Mouse (Mus musculus) spleen, adult 2 months (tissue): ENCODE measurements around the gene Eln. TPM values are rescaled to one million over a fixed set of nuclear protein-coding genes. Genes with fewer than 3 reads are reported as not detected.

Experiments used
- DNase-seq, 2 experiments: peaks; one replicate each; pipeline versions ENCODE4 v3.0.0 to v3.0.0-alpha.2; 2012 to 2021; ENCODE audit warnings: low spot score in 2 of 2, low read depth in 1 of 2
- H3K27ac ChIP-seq: fragments of 200-500 bp; 2 replicates; pipeline ENCODE4 v1.5.1; 2012; ENCODE audit warnings: low read length, inconsistent platforms; ENCODE audit not compliant: insufficient read depth
- H3K27me3 ChIP-seq: fragments of 200-500 bp; 2 replicates; pipeline ENCODE4 v1.6.1; 2012; ENCODE audit warnings: mild to moderate bottlenecking, moderate library complexity, low read length, inconsistent platforms; ENCODE audit not compliant: control insufficient read depth, insufficient read depth
- H3K36me3 ChIP-seq: fragments of 200-500 bp; 2 replicates; pipeline ENCODE4 v1.6.1; 2012; ENCODE audit warnings: mild to moderate bottlenecking, low read length, inconsistent platforms; ENCODE audit not compliant: control insufficient read depth, insufficient read depth
- H3K4me1 ChIP-seq: fragments of 200-500 bp; 2 replicates; pipeline ENCODE4 v1.6.1; 2011; ENCODE audit warnings: inconsistent platforms; ENCODE audit not compliant: control insufficient read depth, insufficient read depth, insufficient read length
- H3K4me3 ChIP-seq: fragments of 200-500 bp; 2 replicates; pipeline ENCODE4 v1.5.1; 2011; ENCODE audit warnings: mild to moderate bottlenecking, inconsistent platforms; ENCODE audit not compliant: insufficient read depth, insufficient read length; ENCODE audit errors: extremely low read depth
- CTCF ChIP-seq: fragments of 200-500 bp; IDR thresholded peaks from 2 replicates; pipeline ENCODE4 v1.5.1; 2011; ENCODE audit warnings: mild to moderate bottlenecking, inconsistent platforms; ENCODE audit not compliant: insufficient read depth, insufficient read length, insufficient replicate concordance; ENCODE audit errors: extremely low read depth
- POLR2A ChIP-seq: fragments of 200-500 bp; IDR thresholded peaks from 2 replicates; pipeline ENCODE4 v1.6.1; 2011; ENCODE audit warnings: low read depth, low read length, inconsistent platforms
- WGBS: fragments of 180-500 bp; shearing (Covaris S2); methylation state at CpG from one replicate; pipeline ENCODE4 v1.1.7; 2018; 5-methylcytosine and 5-hydroxymethylcytosine counted together
- polyA plus RNA-seq: library from polyadenylated mRNA; depleted of rRNA; stranded (reverse); fragments of >200 nt; gene quantifications from 2 replicates; pipeline ENCODE4 v1.2.3, GENCODE M21; 2012

Eln gene
- polyA plus RNA-seq, 1 experiment = 39.4 TPM

- Histone ChIP-seq H3K4me3 (no peak overlapping the region), H3K36me3 (no peaks in the 10 kb centered on the region), H3K27me3 (0 out of 2 replicates have a peak, but pooled peaks cover 1% of the 10 kb centered on the region), H3K27ac (no peak overlapping the region), H3K4me1 (no peaks in the 10 kb centered on the region)
- TF ChIP-seq POLR2A (no peak), CTCF (no peak)
- no peak for DNase-seq
- 76% methylated on average over 3 of the region's 3 CpGs for WGBS
Observed at GRCm38 (mm10) chr5:134745801-134746200, 1.3 kb downstream of the Eln start.

GRCm38 (mm10) chr5:134745000-134745399 is 2.1 kb downstream of the Eln start:
- Histone ChIP-seq H3K4me1 (no peaks in the 10 kb centered on the region), H3K27me3 (0 out of 2 replicates have a peak, but pooled peaks cover 1% of the 10 kb centered on the region), H3K36me3 (no peaks in the 10 kb centered on the region), H3K4me3 (no peak overlapping the region), H3K27ac (no peak overlapping the region)
- TF ChIP-seq CTCF (no peak), POLR2A (no peak)
- 86% methylated on average over 3 of the region's 3 CpGs for WGBS
- DNase-seq = no peak

GRCm38 (mm10) chr5:134743991-134744390 is 3.1 kb downstream of the Eln start:
- no peak for DNase-seq
- H3K27ac ChIP-seq = no peak overlapping the region
- no peaks in the 10 kb centered on the region for H3K36me3 ChIP-seq
- no peak overlapping the region for H3K4me3 ChIP-seq
- H3K27me3 ChIP-seq = 0 out of 2 replicates have a peak, but pooled peaks cover 1% of the 10 kb centered on the region
- no peaks in the 10 kb centered on the region for H3K4me1 ChIP-seq
- 77% methylated on average over 12 of the region's 12 CpGs for WGBS
- TF ChIP-seq POLR2A (no peak), CTCF (no peak)

GRCm38 (mm10) chr5:134742221-134742795 is 4.8 kb downstream of the Eln start:
- H3K4me3 ChIP-seq = no peak overlapping the region
- 0 out of 2 replicates have a peak, but pooled peaks cover 1% of the 10 kb centered on the region for H3K27me3 ChIP-seq
- H3K4me1 ChIP-seq = no peaks in the 10 kb centered on the region
- DNase-seq = no peak
- TF ChIP-seq CTCF (no peak), POLR2A (no peak)
- no peak overlapping the region for H3K27ac ChIP-seq
- 14% methylated on average over 19 of the region's 19 CpGs for WGBS
- H3K36me3 ChIP-seq = no peaks in the 10 kb centered on the region

GRCm38 (mm10) chr5:134740501-134741341 is 6.4 kb downstream of the Eln start:
- WGBS = 81% methylated on average over 11 of the region's 11 CpGs
- no peak for DNase-seq
- H3K27ac ChIP-seq = no peak overlapping the region

GRCm38 (mm10) chr5:134739951-134740350 is 7.2 kb downstream of the Eln start:
- TF ChIP-seq POLR2A (no peak), CTCF (no peak)
- no peak overlapping the region for H3K27ac ChIP-seq
- WGBS = 58% methylated on average over 3 of the region's 3 CpGs
- DNase-seq = no peak
- no peaks in the 10 kb centered on the region for H3K27me3 ChIP-seq
- no peaks in the 10 kb centered on the region for H3K4me1 ChIP-seq
- no peaks in the 10 kb centered on the region for H3K36me3 ChIP-seq
- no peak overlapping the region for H3K4me3 ChIP-seq

More at GRCm38 (mm10) chr5:134740501-134741341, 6.4 kb downstream of the Eln start:
- Histone ChIP-seq H3K4me1 (no peaks in the 10 kb centered on the region), H3K27me3 (no peaks in the 10 kb centered on the region), H3K4me3 (no peak overlapping the region), H3K36me3 (no peaks in the 10 kb centered on the region)
- TF ChIP-seq CTCF (no peak), POLR2A (no peak)
